Mouse (Mus musculus) heart, postnatal 0 days (tissue): ENCODE measurements at regions not wholly inside any gene's neighbourhood (a gene's known extent, or its start where the extent isn't known, plus 50 kb on each side); places are given as distances from the start of the nearest gene placed in this dataset.

ENCODE experiments used
- CTCF ChIP-seq: IDR thresholded peaks from 2 replicates; pipeline ENCODE4 v1.5.1; 2016; ENCODE audit warnings: antibody characterized with exemption, control low read depth, low read depth
- EP300 ChIP-seq: IDR thresholded peaks from 2 replicates; pipeline ENCODE4 v1.6.1; 2016; ENCODE audit warnings: antibody characterized with exemption, low read depth

GRCm38 (mm10) chr5:46137695-46138094 lies 280.3 kb upstream of the Lcorl start:
- TF ChIP-seq CTCF (no peak), EP300 (no peak)
